Mouse (Mus musculus) layer of hippocampus, adult 9-10 months (tissue): ENCODE results near the gene 4921539E11Rik.

ENCODE experiments used
- DNase-seq: peaks from one replicate; pipeline ENCODE4 v3.0.0; 2022; ENCODE audit warnings: low spot score

Gene 4921539E11Rik

GRCm38 (mm10) chr4:103290763-103291162, at the start of gene 4921539E11Rik:
Gene 4921539E11Rik, minus strand, starts transcription at chr4:103290863.
- DNase-seq, result no peak

GRCm38 (mm10) chr4:103335134-103335533, 44.5 kb upstream of the 4921539E11Rik start:
- no peak for DNase-seq

- no peak for DNase-seq
Observed at GRCm38 (mm10) chr4:103329348-103329747, 38.7 kb upstream of the 4921539E11Rik start.

GRCm38 (mm10) chr4:103326994-103327393, 36.3 kb upstream of the 4921539E11Rik start:
- no peak for DNase-seq

- DNase-seq, result no peak
Observed at GRCm38 (mm10) chr4:103324688-103325451, 34.2 kb upstream of the 4921539E11Rik start.

GRCm38 (mm10) chr4:103321461-103321860, 30.8 kb upstream of the 4921539E11Rik start:
- no peak for DNase-seq

GRCm38 (mm10) chr4:103315861-103316260, 25.2 kb upstream of the 4921539E11Rik start:
- DNase-seq, result no peak

GRCm38 (mm10) chr4:103314526-103314910, 23.9 kb upstream of the 4921539E11Rik start:
- DNase-seq, result no peak

- peak; percentile 81 for DNase-seq
Observed at GRCm38 (mm10) chr4:103313587-103314525, 23.2 kb upstream of the 4921539E11Rik start, which contains the start of gene Oma1. Gene Oma1, plus strand, starts transcription at chr4:103313812.

GRCm38 (mm10) chr4:103303851-103304250, 13.2 kb upstream of the 4921539E11Rik start:
- DNase-seq, result no peak

GRCm38 (mm10) chr4:103299342-103299741, 8.7 kb upstream of the 4921539E11Rik start:
- DNase-seq, result no peak

- peak; percentile 4 for DNase-seq
Observed at GRCm38 (mm10) chr4:103288342-103288741, 2.3 kb downstream of the 4921539E11Rik start.

GRCm38 (mm10) chr4:103273021-103273420, 17.6 kb downstream of the 4921539E11Rik start:
- no peak for DNase-seq

GRCm38 (mm10) chr4:103269336-103269735, 21.3 kb downstream of the 4921539E11Rik start:
- no peak for DNase-seq

GRCm38 (mm10) chr4:103265166-103265565, 25.5 kb downstream of the 4921539E11Rik start:
- DNase-seq, result no peak

GRCm38 (mm10) chr4:103263812-103264396, 26.8 kb downstream of the 4921539E11Rik start:
- no peak for DNase-seq

- DNase-seq, result no peak
Observed at GRCm38 (mm10) chr4:103263378-103263777, 27.3 kb downstream of the 4921539E11Rik start.

GRCm38 (mm10) chr4:103258817-103259216, 31.8 kb downstream of the 4921539E11Rik start:
- no peak for DNase-seq

- no peak for DNase-seq
Observed at GRCm38 (mm10) chr4:103253846-103254245, 36.8 kb downstream of the 4921539E11Rik start.

- no peak for DNase-seq
Observed at GRCm38 (mm10) chr4:103249436-103250085, 41.1 kb downstream of the 4921539E11Rik start.

- no peak for DNase-seq
Observed at GRCm38 (mm10) chr4:103247813-103248212, 42.9 kb downstream of the 4921539E11Rik start.

- no peak for DNase-seq
Observed at GRCm38 (mm10) chr4:103247249-103247648, 43.4 kb downstream of the 4921539E11Rik start.
